Mouse (Mus musculus) cerebellum, adult 2 months (tissue): ENCODE measurements around the gene Unc79.

Experiments
- CTCF ChIP-seq: fragments of 200-500 bp; IDR thresholded peaks from 2 replicates; pipeline ENCODE4 v1.5.1; 2011; ENCODE audit warnings: low read depth, mild to moderate bottlenecking, control low read depth, low read length, moderate library complexity, borderline replicate concordance; ENCODE audit not compliant: insufficient read depth
- POLR2A ChIP-seq: fragments of 200-500 bp; IDR thresholded peaks from 2 replicates; pipeline ENCODE4 v1.6.1; 2011; ENCODE audit warnings: low read length, control low read depth, borderline replicate concordance; ENCODE audit not compliant: insufficient read depth

DNA sequence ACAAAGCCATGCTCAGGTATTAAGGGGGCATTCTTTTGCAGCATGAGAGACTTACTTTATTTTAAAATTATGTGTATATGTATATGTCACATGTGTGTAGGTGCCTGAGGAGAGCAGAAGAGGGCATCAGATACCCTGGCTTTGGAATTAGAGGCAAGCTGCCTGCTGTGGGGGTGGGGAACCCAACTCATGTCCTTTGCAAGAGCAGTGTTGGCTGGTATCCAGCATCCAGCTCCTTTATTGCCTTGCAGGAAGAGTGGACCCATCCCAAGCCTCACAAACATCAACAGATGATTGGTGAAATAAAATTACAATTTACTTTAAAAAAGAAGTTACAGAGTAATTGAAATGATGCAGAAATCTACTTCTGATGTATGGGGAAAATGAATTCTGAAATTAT, 36.7 kb downstream of the Unc79 start:
- no peak for TF ChIP-seq CTCF
- no peak for TF ChIP-seq POLR2A
